Comparison of ENCODE assay signal across 9 mouse cellular contexts in genomic region chr14:32772791-32773190, GRCm38 (mm10). TPM values are rescaled to one million over a fixed set of nuclear protein-coding genes. Genes with fewer than 3 reads are reported as not detected.
DNase-seq lines count a peak whose midpoint lies in the region; ATAC-seq and TF ChIP-seq lines count a peak whose summit lies in the region.
"Had no signal": no experiment of that assay in that cellular context is flagged by ENCODE, and none has a peak within 500 bp of the region (broad histone marks: within the 10 kb centered on the region; RNA-seq: fewer than 3 reads in every experiment).

No protein-coding gene starts in this region.

- TF ChIP-seq CTCF in intestine, postnatal 0 days (IDR thresholded peaks at IDR 0.05; ENCODE audit: low read depth) = peak; percentile 72

- no peak overlapping the region for H3K9ac ChIP-seq in intestine, postnatal 0 days (ENCODE audit: low read depth, low read length)
- H3K9ac ChIP-seq in intestine, embryonic 15.5 days = no peak overlapping the region
- H3K9ac ChIP-seq: liver, embryonic 15.5 days had no signal

- peaks cover 3% of the 10 kb centered on the region; the same call in 1 of the 2 replicates for H3K4me1 ChIP-seq in intestine, postnatal 0 days (replicated peaks; ENCODE audit: control insufficient read depth, insufficient read depth, low read length)
- H3K4me1 ChIP-seq in intestine, embryonic 15.5 days (replicated peaks) = 0 out of 2 replicates have a peak, but pooled peaks cover 2% of the 10 kb centered on the region
- H3K4me1 ChIP-seq: liver, embryonic 15.5 days had no signal

- DNase-seq in 3T3-L1 (ENCODE audit: low read depth, low spot score) (peak; percentile 34), R1 (ENCODE audit: low read depth, low spot score) (peak; percentile 46)
- peak; percentile 61 for DNase-seq in induced T-regulatory cell, adult 2 months (ENCODE audit: low read depth)
- peak; percentile 9 for DNase-seq in skeletal muscle tissue, adult 2 months (ENCODE audit: low read depth, low spot score)
- no peak for DNase-seq in spleen, postnatal 4 days (ENCODE audit: low spot score in 2 of 2)
- DNase-seq in ovary, postnatal 10 days (ENCODE audit: low spot score) = no peak

- WGBS in intestine, postnatal 0 days = 44% methylated on average over 3 of the region's 3 CpGs
- WGBS in intestine, embryonic 15.5 days = 56% methylated on average over 3 of the region's 3 CpGs

- no peak for ATAC-seq in intestine, postnatal 0 days
- ATAC-seq in intestine, embryonic 15.5 days = no peak

- H3K27me3 ChIP-seq in intestine, postnatal 0 days (replicated peaks; ENCODE audit: control insufficient read depth, insufficient read depth, low read length) = no peaks in the 10 kb centered on the region
- no peaks in the 10 kb centered on the region for H3K27me3 ChIP-seq in intestine, embryonic 15.5 days (replicated peaks)
- H3K27me3 ChIP-seq: liver, embryonic 15.5 days had no signal

- no peaks in the 10 kb centered on the region for H3K36me3 ChIP-seq in intestine, postnatal 0 days (ENCODE audit: control insufficient read depth, insufficient read depth)
- H3K36me3 ChIP-seq in intestine, embryonic 15.5 days = no peaks in the 10 kb centered on the region
- H3K36me3 ChIP-seq: liver, embryonic 15.5 days had no signal

- H3K27ac ChIP-seq in intestine, postnatal 0 days (ENCODE audit: low read depth, low read length) = no peak overlapping the region
- H3K27ac ChIP-seq in intestine, embryonic 15.5 days = no peak overlapping the region
- H3K27ac ChIP-seq: liver, embryonic 15.5 days had no signal

- H3K4me3 ChIP-seq in intestine, postnatal 0 days (ENCODE audit: low read depth, low read length) = no peak overlapping the region
- no peak overlapping the region for H3K4me3 ChIP-seq in intestine, embryonic 15.5 days (replicated peaks)
- H3K4me3 ChIP-seq: liver, embryonic 15.5 days had no signal

- no peak overlapping the region for H3K4me2 ChIP-seq in intestine, postnatal 0 days (replicated peaks; ENCODE audit: low read depth)
- no peak overlapping the region for H3K4me2 ChIP-seq in intestine, embryonic 15.5 days (replicated peaks)
- H3K4me2 ChIP-seq: liver, embryonic 15.5 days had no signal

- no peaks in the 10 kb centered on the region for H3K9me3 ChIP-seq in intestine, postnatal 0 days (ENCODE audit: control insufficient read depth)
- no peaks in the 10 kb centered on the region for H3K9me3 ChIP-seq in intestine, embryonic 15.5 days
- H3K9me3 ChIP-seq: liver, embryonic 15.5 days had no signal

RNA-seq across cellular contexts. Expression of gene Tmem273, which starts 13.0 kb away (rescaled TPM):
- 0.98 and 1.2 TPM in 2 replicates for polyA plus RNA-seq in intestine, postnatal 0 days (2015; fragmentation: Nextera tagmentation; extraction: Ambion mirVana)
- 1.3 and 2.0 TPM in 2 replicates for polyA plus RNA-seq in intestine, embryonic 15.5 days (2015; fragmentation: Nextera tagmentation; extraction: Ambion mirVana)

Comparison
In these comparisons a context has a peak if more than half of its experiments do, and no peak if none do; other contexts are left out.
1. DNase-seq: peak in 3T3-L1 (single experiment), R1 (single experiment), induced T-regulatory cell, adult 2 months (single experiment) and skeletal muscle tissue, adult 2 months (single experiment); none in spleen, postnatal 4 days (0 of 2) and ovary, postnatal 10 days (single experiment).